Mouse (Mus musculus): ENCODE data around the gene Abhd14b.

DNA sequence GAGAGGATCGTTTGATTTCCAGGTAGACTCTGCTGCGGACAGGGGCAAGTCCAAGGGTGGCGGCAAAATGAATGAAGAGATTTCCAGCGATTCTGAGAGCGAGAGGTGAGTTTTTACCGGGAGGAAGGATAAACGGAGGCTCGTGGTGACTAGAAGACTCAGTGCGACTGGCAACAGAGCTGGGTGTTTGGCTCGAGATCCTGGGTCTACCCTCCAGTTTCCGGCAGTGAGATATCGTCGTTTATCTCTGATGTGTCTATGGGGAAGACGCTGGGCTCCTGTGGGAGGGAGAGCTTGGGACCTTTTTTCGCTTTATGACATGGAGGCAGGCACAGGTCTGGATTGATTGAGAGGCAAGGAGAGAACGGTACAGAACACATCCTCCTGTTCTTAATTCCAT is 30.4 kb downstream of the Abhd14b start:
- TF ChIP-seq POLR2A (IDR thresholded peaks at IDR 0.05; ENCODE audit: borderline replicate concordance, extremely low read depth, low read depth, low read length) (no peak), CTCF (IDR thresholded peaks at IDR 0.05; ENCODE audit: insufficient read depth, low read length) (no peak)

Measured in lung, adult 2 months (tissue).